Comparison of ENCODE assay signal across 23 mouse cellular contexts in the genomic region with DNA sequence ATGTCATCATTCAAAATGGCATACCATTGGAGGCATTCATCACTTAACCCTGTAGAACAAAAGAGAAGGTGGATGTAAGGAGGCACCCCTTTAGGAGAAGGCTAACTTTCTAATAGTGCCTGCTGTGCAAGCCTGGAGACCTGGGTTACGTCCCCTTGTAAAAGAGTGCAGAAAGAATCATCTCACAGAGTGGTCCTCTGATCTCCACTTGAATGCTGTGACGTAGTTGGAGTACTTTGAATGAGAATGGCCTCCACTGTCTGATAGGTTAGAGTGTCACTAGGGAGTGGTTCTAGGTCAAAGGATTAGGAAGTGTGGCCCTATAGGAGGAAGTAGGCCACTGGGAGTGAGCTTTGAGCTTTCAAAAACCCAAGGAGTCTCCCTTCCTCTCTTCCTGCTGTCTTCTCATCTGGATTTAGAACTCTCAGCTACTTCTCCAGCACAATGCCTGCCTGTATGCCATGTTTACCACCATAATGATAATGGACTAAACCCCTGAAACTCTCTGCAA.
DNase-seq lines count a peak whose midpoint lies in the region; ATAC-seq lines count a peak whose summit lies in the region.
"Had no signal": no experiment of that assay in that cellular context is flagged by ENCODE, and none has a peak within 500 bp of the region (broad histone marks: within the 10 kb centered on the region; RNA-seq: fewer than 3 reads in every experiment).

No protein-coding gene starts in this region.

- no peaks in the 10 kb centered on the region for H3K4me1 ChIP-seq in hindbrain, embryonic 16.5 days (ENCODE audit: control insufficient read depth, insufficient read depth, low read depth, low read length)
- H3K4me1 ChIP-seq: embryonic facial prominence, embryonic 10.5 days; embryonic facial prominence, embryonic 12.5 days; forebrain, embryonic 13.5 days; forebrain, embryonic 15.5 days had no signal

- H3K4me2 ChIP-seq in hindbrain, embryonic 16.5 days (ENCODE audit: low read length), result no peak overlapping the region
- H3K4me2 ChIP-seq: embryonic facial prominence, embryonic 12.5 days; forebrain, embryonic 13.5 days; forebrain, embryonic 15.5 days had no signal

- H3K4me3 ChIP-seq in hindbrain, embryonic 16.5 days (ENCODE audit: low read length), result no peak overlapping the region
- H3K4me3 ChIP-seq: embryonic facial prominence, embryonic 10.5 days; embryonic facial prominence, embryonic 12.5 days; forebrain, embryonic 13.5 days; forebrain, embryonic 15.5 days had no signal

- H3K9ac ChIP-seq in hindbrain, embryonic 16.5 days (ENCODE audit: low read depth, low read length), result no peak overlapping the region
- H3K9ac ChIP-seq: embryonic facial prominence, embryonic 12.5 days; forebrain, embryonic 13.5 days; forebrain, embryonic 15.5 days; forebrain, postnatal 0 days had no signal

- DNase-seq in ES-CJ7 (ENCODE audit: low read depth, low spot score) (peak; percentile 76), ZHBTc4 (ENCODE audit: low read depth, low spot score) (peak; percentile 30)
- DNase-seq in thymus, postnatal 25 days, result no peak
- DNase-seq in cerebellum, postnatal 4 days (ENCODE audit: low spot score in 2 of 2), result no peak
- DNase-seq: adrenal gland, adult 2 months; adrenal gland, postnatal 10 days; adrenal gland, postnatal 25 days; B cell, adult 2 months; cerebellum, adult 11 months; cerebellum, adult 18-20 months; cerebellum, adult 8-10 months; cerebellum, adult 9-11 months; cerebellum, postnatal 14 days; cerebellum, postnatal 36 days; forebrain, postnatal 0 days had no signal

- no peaks in the 10 kb centered on the region for H3K36me3 ChIP-seq in hindbrain, embryonic 16.5 days (ENCODE audit: control insufficient read depth, insufficient read depth, low read length)
- H3K36me3 ChIP-seq: embryonic facial prominence, embryonic 12.5 days; forebrain, embryonic 15.5 days had no signal

- H3K27ac ChIP-seq in hindbrain, embryonic 16.5 days (ENCODE audit: low read depth, low read length), result no peak overlapping the region
- H3K27ac ChIP-seq: embryonic facial prominence, embryonic 10.5 days; embryonic facial prominence, embryonic 12.5 days; forebrain, embryonic 13.5 days; forebrain, embryonic 15.5 days had no signal

- no peaks in the 10 kb centered on the region for H3K27me3 ChIP-seq in hindbrain, embryonic 16.5 days (replicated peaks; ENCODE audit: control insufficient read depth, insufficient read depth, low read length)
- H3K27me3 ChIP-seq: CH12.LX; embryonic facial prominence, embryonic 12.5 days; forebrain, embryonic 13.5 days; forebrain, embryonic 15.5 days had no signal

- peak; percentile 73 for ATAC-seq in megakaryocyte, adult 5-6 weeks (ENCODE audit: poor library complexity, severe bottlenecking)
- no peak for ATAC-seq in hindbrain, embryonic 16.5 days
- ATAC-seq: CD4-positive, CD25-positive, alpha-beta regulatory T cell, adult 4 months; forebrain, embryonic 13.5 days; forebrain, embryonic 15.5 days; forebrain, postnatal 0 days had no signal

- WGBS in hindbrain, embryonic 16.5 days, result 85% methylated on average over 2 of the region's 2 CpGs

- no peaks in the 10 kb centered on the region for H3K9me3 ChIP-seq in hindbrain, embryonic 16.5 days (ENCODE audit: control insufficient read depth, low read length)
- H3K9me3 ChIP-seq: embryonic facial prominence, embryonic 10.5 days; embryonic facial prominence, embryonic 12.5 days; forebrain, embryonic 13.5 days; forebrain, embryonic 15.5 days had no signal

Comparison
In these comparisons a context has a peak if more than half of its experiments do, and no peak if none do; other contexts are left out.
1. DNase-seq: peak in ES-CJ7 (single experiment) and ZHBTc4 (single experiment); none in thymus, postnatal 25 days (single experiment) and cerebellum, postnatal 4 days (0 of 2).